In genomic region chr6:50666937-50667336, GRCm38 (mm10) we compare ENCODE assay signal across 29 mouse cellular contexts. TPM values are rescaled to one million over a fixed set of nuclear protein-coding genes. Genes with fewer than 3 reads are reported as not detected.
"Had no signal": no experiment of that assay in that cellular context is flagged by ENCODE, and none has a peak within 500 bp of the region (broad histone marks: within the 10 kb centered on the region; RNA-seq: fewer than 3 reads in every experiment).

No protein-coding gene starts in this region.

- H3K9ac ChIP-seq: intestine, embryonic 15.5 days; liver, embryonic 14.5 days; lung, embryonic 15.5 days; neural tube, embryonic 12.5 days; neural tube, embryonic 15.5 days had no signal

- H3K4me1 ChIP-seq: megakaryocyte, embryonic 14.5 days; midbrain, embryonic 10.5 days; neural tube, embryonic 12.5 days had no signal

- ATAC-seq: intestine, embryonic 15.5 days had no signal

- H3K27me3 ChIP-seq: intestine, embryonic 15.5 days; lung, embryonic 15.5 days; neural tube, embryonic 12.5 days; neural tube, embryonic 15.5 days had no signal

- H3K36me3 ChIP-seq: intestine, embryonic 15.5 days; lung, embryonic 15.5 days; midbrain, embryonic 10.5 days; neural tube, embryonic 12.5 days; neural tube, embryonic 15.5 days had no signal

- H3K9me3 ChIP-seq: intestine, embryonic 15.5 days; lung, embryonic 15.5 days; megakaryocyte, embryonic 14.5 days; midbrain, embryonic 10.5 days; neural tube, embryonic 12.5 days; neural tube, embryonic 15.5 days had no signal

- H3K27ac ChIP-seq: intestine, embryonic 15.5 days; layer of hippocampus, adult 2 months; liver, embryonic 14.5 days; lung, embryonic 15.5 days; midbrain, embryonic 10.5 days; neural tube, embryonic 12.5 days; neural tube, embryonic 15.5 days; stomach, postnatal 0 days had no signal

- DNase-seq: kidney, adult 11 months; kidney, adult 9 months; layer of hippocampus, adult 9-11 months; lung, adult 18-20 months; lung, postnatal 10 days; lung, postnatal 36 days; midbrain, embryonic 14.5 days; right cerebral cortex, adult 18-20 months; right cerebral cortex, postnatal 14 days; right cerebral cortex, postnatal 4 days; thymus, adult 2 months; thymus, postnatal 14 days; thymus, postnatal 4 days had no signal

- H3K4me2 ChIP-seq: intestine, embryonic 15.5 days; liver, embryonic 11.5 days; lung, embryonic 15.5 days; neural tube, embryonic 12.5 days; neural tube, embryonic 15.5 days had no signal

- H3K4me3 ChIP-seq: intestine, embryonic 15.5 days; layer of hippocampus, adult 2 months; lung, embryonic 15.5 days; megakaryocyte, embryonic 14.5 days; midbrain, embryonic 10.5 days; neural tube, embryonic 12.5 days; neural tube, embryonic 15.5 days had no signal

RNA-seq across cellular contexts. Expression of gene Npvf, which starts 12.7 kb away (rescaled TPM):
- total RNA-seq: layer of hippocampus, adult 2 months; layer of hippocampus, postnatal 25 days; left cerebral cortex, adult 18-20 months; left cerebral cortex, postnatal 25 days had no signal
- polyA plus RNA-seq: intestine, embryonic 15.5 days; large intestine, adult 2 months; limb, embryonic 11.5 days; liver, embryonic 11.5 days; liver, embryonic 14.5 days; lung, embryonic 15.5 days; midbrain, embryonic 10.5 days; neural tube, embryonic 12.5 days; stomach, embryonic 14.5 days; stomach, postnatal 0 days; thymus, adult 2 months had no signal
